Mouse (Mus musculus) limb, embryonic 14.5 days (tissue): ENCODE measurements around the gene Lpar2. TPM values are rescaled to one million over a fixed set of nuclear protein-coding genes. Genes with fewer than 3 reads are reported as not detected.

ENCODE experiments used
- ATAC-seq: fragments of 200-750 bp; cut with Nextera tagmentation; 2 replicates; pipeline ENCODE4 v1.8.0; 2017; ENCODE audit warnings: low read depth, moderate number of reproducible peaks, moderate TSS enrichment; ENCODE audit not compliant: low FRiP score
- DNase-seq: peaks from one replicate; pipeline ENCODE4 v3.0.0-alpha.2; 2015; ENCODE audit warnings: low spot score
- H3K27ac ChIP-seq: fragments of 300-500 bp; sonication (generic); replicated peaks from 2 replicates; pipeline ENCODE4 v1.5.1; 2014; ENCODE audit warnings: low read depth, mild to moderate bottlenecking, low read length, moderate library complexity, mixed read lengths
- H3K27me3 ChIP-seq: fragments of 300-500 bp; sonication (generic); 2 replicates; pipeline ENCODE4 v1.6.1; 2014; ENCODE audit warnings: low read length, mixed read lengths; ENCODE audit not compliant: control insufficient read depth, insufficient read depth
- H3K36me3 ChIP-seq: fragments of 300-500 bp; sonication (generic); 2 replicates; pipeline ENCODE4 v1.6.1; 2014; ENCODE audit warnings: mild to moderate bottlenecking, low read length, moderate library complexity, mixed read lengths; ENCODE audit not compliant: control insufficient read depth, insufficient read depth
- H3K4me1 ChIP-seq: fragments of 300-500 bp; sonication (generic); 2 replicates; pipeline ENCODE4 v1.6.1; 2014; ENCODE audit warnings: antibody characterized with exemption, low read length, mixed read lengths; ENCODE audit not compliant: control insufficient read depth, insufficient read depth
- H3K4me2 ChIP-seq: fragments of 300-500 bp; sonication (generic); replicated peaks from 2 replicates; pipeline ENCODE4 v1.6.1; 2014; ENCODE audit warnings: low read depth, mild to moderate bottlenecking, low read length, moderate library complexity; ENCODE audit not compliant: severe bottlenecking
- H3K4me3 ChIP-seq: fragments of 300-500 bp; sonication (generic); replicated peaks from 2 replicates; pipeline ENCODE4 v1.5.1; 2014; ENCODE audit warnings: low read length
- H3K9ac ChIP-seq: fragments of 300-500 bp; sonication (generic); 2 replicates; pipeline ENCODE4 v1.6.1; 2014; ENCODE audit warnings: mild to moderate bottlenecking, low read depth, low read length, moderate library complexity; ENCODE audit not compliant: severe bottlenecking
- H3K9me3 ChIP-seq: fragments of 300-500 bp; sonication (generic); 2 replicates; pipeline ENCODE4 v1.6.1; 2016; ENCODE audit warnings: low read length; ENCODE audit not compliant: control insufficient read depth
- POLR2A ChIP-seq: fragments of 200-500 bp; IDR thresholded peaks from 2 replicates; pipeline ENCODE4 v1.8.0; 2012; ENCODE audit warnings: inconsistent platforms, mild to moderate bottlenecking, moderate library complexity, borderline replicate concordance; ENCODE audit not compliant: insufficient read depth, insufficient read length; ENCODE audit errors: extremely low read depth
- WGBS: fragments of 180-500 bp; shearing (Covaris S2); extraction: QIAGEN DNeasy Blood & Tissue Kit; methylation state at CpG from one replicate; pipeline ENCODE4 v1.1.7; 2014; 5-methylcytosine and 5-hydroxymethylcytosine counted together
- polyA plus RNA-seq, 2 experiments: library from polyadenylated mRNA; depleted of rRNA in 1 of 2; stranded (reverse) in 1 of 2; unstranded in 1 of 2; fragments of >200 nt; fragmentation: Nextera tagmentation in 1 of 2; extraction: Ambion mirVana in 1 of 2; gene quantifications; 2 replicates each; pipeline versions ENCODE4 v1.2.1 to v1.2.3; 2012 to 2014

Lpar2 gene
- polyA plus RNA-seq, 2 experiments = 1.5 to 4.1 TPM

- Histone ChIP-seq H3K9me3 (no peaks in the 10 kb centered on the region), H3K36me3 (peaks cover 99% of the 10 kb centered on the region), H3K27ac (no peak overlapping the region), H3K4me3 (no peak overlapping the region), H3K9ac (no peak overlapping the region), H3K27me3 (no peaks in the 10 kb centered on the region), H3K4me1 (no peaks in the 10 kb centered on the region), H3K4me2 (no peak overlapping the region)
- WGBS = 95% methylated on average over 5 of the region's 5 CpGs
- DNase-seq (no peak), ATAC-seq (no peak)
- no peak for TF ChIP-seq POLR2A
These were observed 22.3 kb upstream of the Lpar2 start for GRCm38 (mm10) chr8:69799946-69800345.

- 96% methylated on average over 4 of the region's 4 CpGs for WGBS
- H3K9ac ChIP-seq = no peak overlapping the region
- no peak for ATAC-seq
- no peaks in the 10 kb centered on the region for H3K4me1 ChIP-seq
- H3K4me2 ChIP-seq = no peak overlapping the region
- no peak overlapping the region for H3K4me3 ChIP-seq
- peaks cover 99% of the 10 kb centered on the region for H3K36me3 ChIP-seq
- TF ChIP-seq POLR2A = no peak
- H3K27ac ChIP-seq = no peak overlapping the region
- DNase-seq = no peak
- no peaks in the 10 kb centered on the region for H3K27me3 ChIP-seq
- H3K9me3 ChIP-seq = no peaks in the 10 kb centered on the region
These were observed 20.4 kb upstream of the Lpar2 start for GRCm38 (mm10) chr8:69801796-69802195.

GRCm38 (mm10) chr8:69802216-69802615, 20.0 kb upstream of the Lpar2 start:
- ATAC-seq (no peak), DNase-seq (no peak)
- H3K4me1 ChIP-seq = no peaks in the 10 kb centered on the region
- peaks cover 99% of the 10 kb centered on the region for H3K36me3 ChIP-seq
- no peaks in the 10 kb centered on the region for H3K27me3 ChIP-seq
- no peak for TF ChIP-seq POLR2A
- no peak overlapping the region for H3K27ac ChIP-seq
- no peak overlapping the region for H3K4me2 ChIP-seq
- H3K9ac ChIP-seq = no peak overlapping the region
- H3K4me3 ChIP-seq = no peak overlapping the region
- H3K9me3 ChIP-seq = no peaks in the 10 kb centered on the region

GRCm38 (mm10) chr8:69803366-69803765, 18.9 kb upstream of the Lpar2 start:
- Histone ChIP-seq H3K9me3 (no peaks in the 10 kb centered on the region), H3K9ac (no peak overlapping the region), H3K27ac (no peak overlapping the region), H3K27me3 (no peaks in the 10 kb centered on the region), H3K4me1 (0 out of 2 replicates have a peak, but pooled peaks cover 2% of the 10 kb centered on the region), H3K4me3 (no peak overlapping the region), H3K36me3 (peaks cover 95% of the 10 kb centered on the region), H3K4me2 (no peak overlapping the region)
- WGBS = 94% methylated on average over 7 of the region's 7 CpGs
- TF ChIP-seq POLR2A = no peak
- no peak for DNase-seq
- ATAC-seq = no peak

GRCm38 (mm10) chr8:69804537-69804936, 17.7 kb upstream of the Lpar2 start:
- DNase-seq (no peak), ATAC-seq (no peak)
- Histone ChIP-seq H3K4me3 (no peak overlapping the region), H3K36me3 (peaks cover 84% of the 10 kb centered on the region), H3K27ac (no peak overlapping the region), H3K4me1 (peaks cover 10% of the 10 kb centered on the region; the same call in 1 of the 2 replicates), H3K27me3 (no peaks in the 10 kb centered on the region), H3K9ac (no peak overlapping the region), H3K9me3 (no peaks in the 10 kb centered on the region), H3K4me2 (no peak overlapping the region)
- 89% methylated on average over 6 of the region's 6 CpGs for WGBS
- no peak for TF ChIP-seq POLR2A

- no peaks in the 10 kb centered on the region for H3K27me3 ChIP-seq
- 95% methylated on average over 10 of the region's 10 CpGs for WGBS
- H3K9me3 ChIP-seq = no peaks in the 10 kb centered on the region
- ATAC-seq = no peak
- no peak for DNase-seq
- peaks cover 10% of the 10 kb centered on the region; the same call in 1 of the 2 replicates for H3K4me1 ChIP-seq
- TF ChIP-seq POLR2A = no peak
- H3K9ac ChIP-seq = no peak overlapping the region
- H3K36me3 ChIP-seq = peaks cover 78% of the 10 kb centered on the region
- no peak overlapping the region for H3K4me3 ChIP-seq
- no peak overlapping the region for H3K27ac ChIP-seq
- H3K4me2 ChIP-seq = no peak overlapping the region
These were observed 17.1 kb upstream of the Lpar2 start for GRCm38 (mm10) chr8:69805086-69805485.
